Mouse (Mus musculus) brown adipose tissue, adult 24 weeks (tissue): Measurements from ENCODE around the gene Stag2. TPM values are rescaled to one million over a fixed set of nuclear protein-coding genes. Genes with fewer than 3 reads are reported as not detected.

ENCODE experiments used
- H3K27ac ChIP-seq: fragments of 200-500 bp; replicated peaks from 2 replicates; pipeline ENCODE4 v1.5.1; 2012; ENCODE audit warnings: low read depth, mild to moderate bottlenecking, low read length
- H3K4me1 ChIP-seq: fragments of 200-500 bp; 2 replicates; pipeline ENCODE4 v1.6.1; 2012; ENCODE audit warnings: low read length, mixed read lengths; ENCODE audit not compliant: control insufficient read depth, insufficient read depth, insufficient read length
- H3K4me3 ChIP-seq: fragments of 200-500 bp; 2 replicates; pipeline ENCODE4 v1.5.1; 2012; ENCODE audit warnings: low read depth, mild to moderate bottlenecking, low read length, moderate library complexity; ENCODE audit not compliant: insufficient read depth
- polyA plus RNA-seq: library from polyadenylated mRNA; stranded (reverse); fragments of >200 nt; gene quantifications from 2 replicates; pipeline ENCODE4 v1.2.4, GENCODE M21; 2012; ENCODE audit not compliant: missing spikeins, insufficient read depth, insufficient read length

Gene Stag2
- polyA plus RNA-seq: 29.4 and 33.5 TPM in 2 replicates

DNA sequence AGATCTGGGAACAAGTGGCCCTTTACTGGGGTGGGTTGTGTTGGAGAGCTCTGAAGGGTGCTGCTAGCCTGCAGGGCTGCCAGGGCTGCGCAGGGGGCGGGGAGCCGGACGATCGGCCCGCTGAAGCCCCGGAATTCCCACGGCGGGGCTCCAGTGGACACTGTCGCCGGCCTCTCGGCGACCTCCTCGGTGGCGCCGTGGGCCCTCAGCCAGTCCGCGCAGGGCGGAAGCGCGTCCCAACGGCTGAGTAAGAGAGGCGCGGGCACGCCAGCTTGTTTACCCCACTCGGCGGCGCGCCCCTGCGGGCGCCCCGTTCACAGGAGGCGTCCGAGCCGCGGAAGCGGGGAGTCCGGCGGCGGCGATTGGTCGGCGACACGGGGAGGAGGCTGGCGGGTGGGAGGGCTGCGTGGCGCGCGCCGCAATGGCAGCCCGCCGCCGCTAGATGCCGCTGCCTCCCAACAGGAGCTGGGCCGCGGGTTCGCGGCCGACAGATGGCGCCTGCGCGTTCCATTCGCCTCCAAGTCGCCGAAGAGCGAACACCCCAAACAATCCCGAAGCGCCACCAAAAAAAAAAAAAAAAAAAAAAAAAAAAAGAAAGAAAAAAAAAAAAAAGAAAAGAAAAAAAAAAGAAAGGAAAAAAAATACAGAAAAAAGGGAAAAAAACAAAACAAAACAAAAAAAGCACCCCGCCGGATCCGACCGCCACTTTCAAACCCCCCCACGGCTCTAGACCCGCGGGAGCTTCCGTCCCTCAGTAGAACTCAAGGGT is at the start of gene Stag2:
Gene Stag2 (plus strand): TSS at position 530 of the 769 bp plus-strand sequence.
- peak within 1 kb of the TSS; percentile 100 for H3K4me3 ChIP-seq
- no peaks in the 10 kb centered on the region; the same call in 1 of the 2 replicates for H3K4me1 ChIP-seq
- peak within 1 kb of the TSS; percentile 100 for H3K27ac ChIP-seq

DNA sequence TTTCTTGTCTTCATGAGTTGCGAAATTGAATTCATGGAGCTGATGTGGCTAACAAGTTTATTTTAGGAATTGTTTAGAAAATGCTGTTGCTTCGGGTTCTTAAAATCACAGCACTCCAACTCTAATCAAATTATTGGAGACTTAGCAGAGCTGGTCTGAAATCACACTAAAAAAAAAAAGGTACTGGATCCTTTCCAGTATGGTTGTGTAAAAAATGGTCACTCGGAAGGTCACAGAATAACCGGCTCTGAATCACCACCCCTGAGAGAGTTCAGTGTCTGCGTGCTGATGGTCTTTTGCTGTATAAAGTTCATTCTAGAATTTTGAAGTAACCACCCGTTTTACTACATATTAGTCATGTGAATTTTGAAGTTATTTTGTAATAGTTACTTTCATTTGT is 42.0 kb upstream of the Stag2 start:
- Histone ChIP-seq H3K27ac (0 out of 2 replicates have a peak overlapping the region, but pooled peaks have one; percentile 86), H3K4me1 (no peaks in the 10 kb centered on the region), H3K4me3 (no peak overlapping the region)

DNA sequence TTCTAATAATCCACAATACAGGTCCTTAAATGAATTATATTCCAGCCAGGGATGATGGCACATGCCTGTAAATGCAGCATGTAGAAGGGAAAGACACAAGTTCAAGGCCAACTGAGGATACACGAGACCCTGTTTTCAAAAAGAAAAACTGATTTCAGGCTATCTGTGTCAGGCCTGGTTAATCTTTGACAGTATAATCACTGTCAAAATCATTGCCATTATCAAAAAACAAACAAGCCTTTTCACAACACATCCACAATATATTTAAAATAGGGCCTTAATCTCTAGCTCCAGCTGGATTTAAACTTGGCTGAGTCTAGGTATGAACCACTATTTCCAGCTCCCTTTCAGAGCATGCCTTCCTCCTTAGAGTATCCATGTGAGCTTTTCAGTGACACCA is 38.5 kb upstream of the Stag2 start:
- H3K27ac ChIP-seq: no peak overlapping the region
- no peak overlapping the region for H3K4me3 ChIP-seq
- no peaks in the 10 kb centered on the region for H3K4me1 ChIP-seq

DNA sequence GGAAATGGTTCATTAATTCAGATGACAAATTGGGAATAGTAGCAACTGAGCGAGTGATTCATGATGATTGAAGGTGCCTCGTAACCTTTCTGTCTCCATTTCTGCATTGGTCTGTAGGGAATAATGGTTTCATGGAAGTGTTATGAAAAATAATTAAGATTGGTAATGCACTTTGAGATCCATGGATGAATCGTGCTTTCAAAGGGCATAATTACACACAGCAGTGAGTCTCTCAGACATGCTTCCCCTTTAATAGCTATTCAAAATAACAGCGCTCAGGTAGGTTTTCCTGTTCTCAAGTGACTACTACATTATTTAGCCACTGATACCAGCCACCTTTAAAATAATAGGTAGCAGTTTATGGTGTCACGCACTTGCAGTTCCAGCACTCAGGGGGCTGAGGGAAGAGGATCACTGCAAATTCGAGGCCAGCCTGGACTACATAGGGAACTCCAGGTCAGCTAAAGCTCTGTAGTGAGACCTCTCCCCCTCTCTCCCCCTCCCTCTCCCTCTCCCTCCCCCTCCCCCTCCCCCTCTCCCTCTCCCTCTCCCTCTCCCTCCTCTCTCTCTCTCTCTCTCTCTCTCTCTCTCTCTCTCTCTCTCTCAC is 29.6 kb upstream of the Stag2 start:
- Histone ChIP-seq H3K27ac (no peak overlapping the region), H3K4me3 (no peak overlapping the region), H3K4me1 (no peaks in the 10 kb centered on the region)

DNA sequence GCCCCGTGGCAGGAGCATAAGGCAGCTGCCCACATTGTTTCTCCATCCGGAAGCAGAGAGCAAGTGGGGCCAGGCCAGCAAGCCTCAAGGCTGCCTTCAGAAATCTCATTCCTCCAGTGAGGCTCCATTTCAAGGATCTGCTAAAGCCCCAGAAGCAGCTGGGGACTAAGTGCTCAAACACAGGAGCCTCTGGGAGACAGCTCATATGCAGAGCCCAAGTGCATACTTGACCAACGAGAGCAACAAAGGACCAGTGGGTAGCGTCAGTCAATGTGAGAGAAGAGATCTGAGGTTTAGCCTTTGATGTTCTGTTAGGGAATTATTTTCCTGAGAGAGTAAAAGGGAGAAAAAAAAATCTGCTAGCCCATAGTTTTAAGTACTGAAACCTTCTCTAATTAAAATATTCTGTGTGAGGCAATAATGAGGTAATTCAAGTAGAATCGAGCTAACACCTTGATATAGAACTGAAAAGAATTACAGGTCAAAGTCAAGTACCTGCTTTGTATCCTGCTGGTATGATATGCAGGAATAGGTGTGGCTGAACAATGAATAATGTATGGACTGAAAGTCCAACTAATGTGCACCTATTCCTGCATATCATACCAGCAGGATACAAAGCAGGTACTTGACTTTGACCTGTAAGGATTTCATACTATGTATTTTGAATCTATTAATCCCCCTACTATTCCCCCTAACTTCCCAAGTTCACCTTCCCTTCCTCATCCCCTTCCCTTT is 24.0 kb upstream of the Stag2 start:
- Histone ChIP-seq H3K4me3 (no peak overlapping the region), H3K4me1 (no peaks in the 10 kb centered on the region), H3K27ac (no peak overlapping the region)

DNA sequence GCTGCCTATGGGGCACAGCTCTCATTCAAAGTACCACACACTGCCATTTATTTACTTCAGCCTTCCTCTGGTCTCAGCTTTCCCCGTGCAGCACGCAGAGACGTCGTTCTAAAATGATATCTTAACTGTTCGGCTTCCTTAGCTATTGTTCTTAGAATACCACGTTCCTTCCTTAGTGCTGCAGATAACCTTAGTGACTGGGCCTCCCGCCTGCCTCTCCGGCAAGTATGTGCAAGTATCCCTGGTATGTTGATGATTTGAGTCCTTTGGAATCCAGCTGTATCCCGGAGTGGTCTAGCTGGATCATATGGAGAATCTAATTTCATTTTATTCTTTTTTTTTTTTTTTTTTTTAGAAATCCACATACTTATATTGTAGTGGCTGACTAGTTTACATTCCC is 9.2 kb upstream of the Stag2 start:
- Histone ChIP-seq H3K4me1 (no peaks in the 10 kb centered on the region), H3K4me3 (no peak overlapping the region), H3K27ac (no peak overlapping the region)

DNA sequence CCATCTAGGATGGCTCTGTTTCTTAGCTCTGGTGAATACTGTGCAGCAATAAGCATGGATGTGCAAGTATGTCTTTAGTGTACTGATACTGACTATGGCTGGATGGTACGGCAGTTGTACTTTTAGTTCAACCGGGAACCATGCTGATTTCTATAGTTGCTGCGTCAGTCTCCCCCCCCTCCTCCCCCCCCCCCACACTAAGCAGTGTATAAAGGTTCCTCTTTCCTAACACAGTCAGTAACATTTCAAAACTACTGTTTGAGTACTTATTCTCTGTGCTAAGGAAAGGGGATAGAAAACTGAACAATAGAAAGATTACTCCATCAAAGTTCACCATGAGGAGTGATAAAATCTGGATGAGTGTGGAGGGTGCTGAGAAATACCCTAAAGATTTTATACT is 6.5 kb upstream of the Stag2 start:
- Histone ChIP-seq H3K27ac (no peak overlapping the region), H3K4me3 (no peak overlapping the region), H3K4me1 (no peaks in the 10 kb centered on the region)

DNA sequence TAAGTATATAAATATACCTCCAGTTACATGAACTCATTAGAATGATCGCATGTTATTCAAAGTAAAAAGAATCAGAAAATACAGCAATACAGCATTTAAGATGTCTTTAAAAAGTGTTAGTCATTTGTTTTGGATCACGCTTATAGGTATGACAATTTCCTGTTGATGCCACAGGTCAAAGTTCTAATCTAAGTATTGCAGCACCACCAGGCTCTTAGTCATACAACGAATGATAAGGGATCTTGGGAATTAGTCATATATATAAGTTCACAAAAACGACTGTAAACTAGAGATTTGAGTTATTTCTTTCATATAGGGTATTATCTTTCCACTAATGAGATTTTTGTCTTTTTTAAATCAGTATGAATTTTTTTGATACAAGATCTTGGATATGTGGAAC is 5.1 kb upstream of the Stag2 start:
- H3K4me1 ChIP-seq: no peaks in the 10 kb centered on the region; the same call in 1 of the 2 replicates

DNA sequence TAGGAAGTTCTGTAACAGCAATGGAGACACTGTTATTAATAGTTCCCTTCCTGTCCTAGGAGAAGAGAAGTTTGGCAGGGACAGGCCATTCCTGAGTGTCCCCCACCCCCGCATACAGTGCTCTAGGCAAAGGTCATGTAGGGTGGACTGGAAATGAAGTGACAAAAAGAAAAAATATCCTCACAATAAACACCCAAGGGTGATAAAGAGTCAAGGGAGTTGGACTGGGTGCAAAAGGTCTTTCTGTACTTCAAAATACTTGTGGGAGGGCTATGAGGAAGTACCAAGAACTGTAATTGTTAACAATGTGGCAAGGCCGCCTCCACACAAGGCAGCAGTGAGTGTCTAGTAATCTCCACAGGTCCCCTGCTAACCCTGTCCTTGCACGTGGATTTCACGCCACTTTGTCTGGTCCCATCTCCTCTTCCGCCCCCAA is 1.1 kb upstream of the Stag2 start:
- H3K27ac ChIP-seq: peak overlapping the region; percentile 81

More for the DNA sequence above, 5.1 kb upstream of the Stag2 start:
- no peak overlapping the region for H3K27ac ChIP-seq
- H3K4me3 ChIP-seq: no peak overlapping the region

DNA sequence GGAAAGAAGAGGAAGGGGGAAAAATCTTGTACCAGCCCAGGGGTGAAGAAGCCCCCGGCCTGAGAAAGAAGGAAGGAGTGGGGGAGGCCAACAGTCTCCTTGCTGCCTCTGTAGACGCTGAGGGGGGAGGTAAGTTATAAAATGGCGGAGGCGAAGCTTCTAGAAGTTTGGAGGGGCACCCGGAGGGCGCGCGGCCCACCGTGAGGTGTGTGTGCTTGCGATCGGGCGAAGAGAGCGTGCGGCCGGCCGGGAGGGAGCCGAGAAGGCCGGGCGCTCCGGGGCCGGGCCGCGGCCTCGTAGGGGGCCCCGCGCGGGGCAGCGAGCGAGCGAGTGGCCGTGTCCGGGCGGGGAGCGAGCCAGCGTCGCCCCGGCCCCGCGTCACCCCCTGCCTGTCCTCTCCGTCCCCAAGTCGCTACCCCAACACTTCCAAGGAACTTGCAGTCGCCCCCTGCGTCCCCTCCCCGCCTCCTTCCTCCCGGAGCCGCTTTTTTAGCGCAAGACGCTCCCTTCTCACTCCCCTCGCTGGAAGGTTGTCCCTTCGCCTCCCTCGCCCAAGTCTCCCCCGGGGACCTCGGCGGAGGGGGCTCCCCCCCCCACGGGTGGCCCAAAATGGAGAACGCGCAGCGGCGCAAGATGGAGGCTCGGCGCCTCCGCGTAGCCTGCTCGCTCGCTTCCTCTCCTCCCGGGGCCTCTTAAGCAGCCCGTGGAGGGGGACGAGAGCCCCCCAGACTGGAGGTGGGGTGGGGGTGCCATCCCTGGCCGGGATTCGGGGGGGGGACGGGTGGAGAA is 634 bp downstream of the Stag2 start:
- Histone ChIP-seq H3K27ac (peak overlapping the region; percentile 100), H3K4me1 (no peaks in the 10 kb centered on the region; the same call in 1 of the 2 replicates), H3K4me3 (peak overlapping the region; percentile 100)

More for the DNA sequence above, 1.1 kb upstream of the Stag2 start:
- peak overlapping the region; percentile 27; the same call in 1 of the 2 replicates for H3K4me3 ChIP-seq
- no peaks in the 10 kb centered on the region; the same call in 1 of the 2 replicates for H3K4me1 ChIP-seq

DNA sequence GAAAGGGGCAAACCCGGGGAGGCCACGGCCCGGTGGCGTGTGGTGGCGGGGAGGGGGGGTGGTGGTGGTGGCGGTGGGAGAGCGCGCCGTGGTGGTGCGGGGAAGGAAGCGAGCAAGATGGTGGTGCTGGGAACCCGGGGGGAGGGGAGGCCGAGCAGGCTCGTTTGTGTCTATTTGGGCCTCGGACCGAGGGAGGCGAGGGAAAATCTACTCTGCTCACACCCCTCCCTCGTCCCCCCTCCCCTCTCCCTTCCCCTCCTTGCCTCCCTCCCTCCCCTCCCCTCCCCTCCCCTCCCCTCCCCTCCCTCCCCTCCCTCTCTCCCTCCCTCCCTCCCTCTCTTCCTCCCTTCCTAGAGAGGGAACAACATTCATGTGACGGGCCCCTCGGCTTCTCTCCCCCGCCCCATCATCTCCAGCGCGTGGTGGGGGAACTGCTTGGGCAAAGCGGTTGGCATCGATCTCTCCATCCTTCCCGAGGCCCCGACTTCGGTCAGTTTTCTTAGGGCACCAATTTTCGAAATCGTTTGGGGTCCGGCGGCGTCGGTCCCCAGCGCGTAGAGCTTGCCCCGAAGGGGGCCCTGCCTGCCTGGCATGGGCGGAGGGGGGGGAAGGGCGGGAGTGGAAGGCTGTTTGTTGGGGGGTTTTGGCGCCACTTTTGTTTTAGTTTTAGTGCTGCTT is 1.4 kb downstream of the Stag2 start:
- no peaks in the 10 kb centered on the region; the same call in 1 of the 2 replicates for H3K4me1 ChIP-seq
- H3K27ac ChIP-seq: peak overlapping the region; percentile 93
- H3K4me3 ChIP-seq: peak overlapping the region; percentile 100

DNA sequence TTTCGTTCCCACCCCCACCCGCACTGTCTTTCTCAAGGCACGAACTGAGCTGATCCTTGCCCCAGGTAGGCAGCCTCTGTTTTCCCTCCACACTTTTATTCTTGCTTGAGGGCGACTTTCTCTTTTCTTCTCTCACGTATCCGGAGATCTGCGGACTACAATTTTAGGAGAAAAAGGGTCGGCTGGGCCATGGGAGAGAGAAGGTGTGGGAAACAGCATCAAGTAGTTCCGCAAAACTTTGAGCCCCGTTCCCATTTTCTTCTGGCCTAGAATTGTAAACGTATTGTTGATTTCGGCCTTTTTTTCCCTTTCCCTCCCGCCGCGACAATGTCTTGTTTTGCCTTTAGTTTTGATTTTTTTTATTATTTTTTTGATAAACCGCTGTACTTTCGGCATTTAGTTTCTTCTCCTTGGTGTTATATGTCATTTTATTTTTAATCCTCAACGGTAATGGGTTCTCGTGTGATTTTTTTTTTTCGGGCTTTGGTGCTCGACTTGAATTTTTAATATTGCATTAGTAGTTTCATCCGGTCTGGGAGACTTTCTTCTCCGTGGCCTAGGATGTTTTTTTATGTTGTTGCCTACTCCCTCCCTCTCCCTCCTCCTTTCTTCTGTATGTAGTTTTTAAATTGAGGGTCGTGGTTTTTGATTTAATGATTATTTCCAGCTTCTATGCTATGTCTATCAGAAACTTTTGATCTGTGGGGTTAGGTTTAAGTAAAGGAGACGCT is 2.1 kb downstream of the Stag2 start:
- Histone ChIP-seq H3K4me3 (peak overlapping the region; percentile 93), H3K27ac (peak overlapping the region; percentile 93), H3K4me1 (no peaks in the 10 kb centered on the region; the same call in 1 of the 2 replicates)

DNA sequence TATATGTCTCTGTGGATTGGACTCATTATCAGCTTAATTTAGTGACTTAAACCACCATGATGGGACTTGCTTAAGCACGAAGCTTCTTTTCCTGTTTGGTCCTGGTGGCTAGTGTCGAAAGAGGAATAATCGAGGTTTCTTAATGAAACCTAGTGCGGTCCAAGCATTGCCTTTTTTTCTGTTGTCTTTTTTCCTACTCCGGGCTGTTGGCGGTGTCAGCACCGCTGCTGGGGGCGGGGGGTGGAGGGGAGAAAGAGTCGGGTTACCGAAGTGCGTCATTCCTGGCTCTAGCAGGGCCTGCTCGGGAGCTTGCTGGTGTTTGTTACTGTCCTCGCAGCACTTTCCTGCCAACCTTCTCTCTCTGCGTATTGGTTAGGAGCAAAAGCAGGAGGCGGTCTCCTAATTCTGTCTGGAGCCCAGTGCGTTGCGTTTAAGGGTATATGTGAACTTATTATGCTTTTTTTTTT is 2.8 kb downstream of the Stag2 start:
- peak overlapping the region; percentile 93 for H3K4me3 ChIP-seq
- H3K27ac ChIP-seq: peak overlapping the region; percentile 93
- H3K4me1 ChIP-seq: no peaks in the 10 kb centered on the region; the same call in 1 of the 2 replicates
